Mouse (Mus musculus): Measurements from ENCODE around the gene Enox1.

DNA sequence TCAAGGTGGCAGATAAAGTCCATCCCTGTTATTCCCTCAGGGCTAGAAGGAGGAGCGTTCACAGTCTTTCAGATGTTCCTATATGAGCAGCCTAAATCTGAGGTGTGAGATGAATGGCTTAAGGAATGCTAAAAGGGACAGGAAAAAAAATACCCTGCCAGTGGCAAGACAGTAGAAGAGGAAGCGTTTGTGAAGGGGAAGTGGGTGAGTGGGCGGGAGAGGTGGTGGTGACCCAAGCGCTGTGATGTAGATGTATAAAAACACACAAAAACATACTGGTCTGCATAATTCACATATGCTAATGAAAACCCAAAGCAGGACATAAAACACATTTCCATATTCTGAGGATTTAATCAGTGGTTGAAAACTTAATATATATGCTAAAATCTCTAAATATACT, 367.7 kb downstream of the Enox1 start:
- TF ChIP-seq CTCF (IDR thresholded peaks at IDR 0.05; ENCODE audit: low read depth) (no peak), EP300 (IDR thresholded peaks at IDR 0.05; ENCODE audit: low read depth) (no peak)
